Mouse (Mus musculus): Measurements from ENCODE around the gene Coro2a.
"Not testable (repeated sequence)": the region's sequence is repeated elsewhere in the genome, so short reads cannot be mapped to it uniquely, and the experiment has no call there.

Gene Coro2a

GRCm38 (mm10) chr4:46614641-46615040 lies 12.6 kb upstream of the Coro2a start:
- DNase-seq (ENCODE audit: low read depth in 2 of 2, low spot score in 2 of 2), result no peak

GRCm38 (mm10) chr4:46613618-46614017 lies 11.6 kb upstream of the Coro2a start:
- no peak for DNase-seq (ENCODE audit: low read depth in 2 of 2, low spot score in 2 of 2)

DNA sequence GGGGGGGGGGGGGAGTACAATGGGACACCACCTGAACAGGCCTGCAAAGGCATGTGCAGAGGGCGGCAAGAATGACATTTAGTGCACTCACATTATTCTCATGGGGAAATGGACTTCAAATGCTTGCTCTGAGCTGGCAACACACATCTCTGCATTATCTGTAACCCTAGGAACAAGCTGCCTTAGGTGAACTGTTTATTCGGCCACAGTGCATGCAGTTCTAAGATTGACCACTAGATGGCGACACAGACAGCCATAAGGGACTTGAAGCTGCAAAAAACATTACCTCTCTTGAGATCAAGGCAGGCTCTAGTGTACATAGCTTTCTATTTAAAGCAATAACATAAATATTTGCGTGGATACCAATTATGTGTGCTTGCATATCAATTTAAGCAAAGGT lies 9.2 kb upstream of the Coro2a start:
- peak; percentile 86 to 90 for DNase-seq (ENCODE audit: low read depth in 2 of 2, low spot score in 2 of 2)

GRCm38 (mm10) chr4:46607601-46608000 lies 5.6 kb upstream of the Coro2a start:
- DNase-seq (ENCODE audit: low read depth in 2 of 2, low spot score in 2 of 2), result no peak

DNA sequence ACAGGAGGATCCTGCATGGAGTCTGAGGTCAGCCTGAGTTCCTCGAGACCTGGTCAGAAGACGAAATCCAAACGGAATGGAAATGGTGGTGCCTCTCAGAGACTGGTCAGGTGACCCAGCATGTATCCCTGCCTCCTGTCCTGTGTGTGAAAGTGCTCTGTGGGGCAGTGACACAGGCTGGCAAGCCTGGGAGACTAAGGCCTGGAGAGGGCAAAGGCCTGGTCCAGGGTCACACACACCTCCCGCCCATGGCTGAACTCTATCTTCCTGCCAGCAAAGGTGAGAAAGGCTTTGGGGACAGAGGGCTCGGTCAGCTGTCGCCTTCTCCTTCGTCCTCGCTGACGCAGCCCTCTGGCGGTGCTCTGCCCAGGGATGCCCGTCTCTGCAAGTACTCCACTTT lies 3.4 kb upstream of the Coro2a start:
- no peak for DNase-seq (ENCODE audit: low read depth in 2 of 2, low spot score in 2 of 2)

DNA sequence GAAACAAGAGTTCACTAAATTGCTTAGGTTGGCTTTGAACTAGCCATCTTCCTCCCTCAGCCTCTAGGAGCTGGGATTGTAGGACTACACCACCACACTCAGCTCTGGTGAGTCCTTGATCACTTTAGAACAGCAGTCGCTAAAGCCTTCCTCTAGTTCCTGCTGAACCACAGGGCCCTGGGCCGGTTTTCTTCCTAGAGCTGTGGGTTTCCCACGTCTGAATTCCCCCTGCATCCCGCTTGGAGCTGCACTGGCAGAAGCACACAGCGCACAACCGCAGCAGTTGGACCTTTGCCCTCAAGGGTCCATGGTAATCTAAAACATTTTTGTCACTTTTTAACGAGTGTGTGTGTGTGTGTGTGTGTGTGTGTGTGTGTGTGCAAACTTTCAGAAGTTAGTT lies 702 bp upstream of the Coro2a start:
- DNase-seq (ENCODE audit: low read depth in 2 of 2, low spot score in 2 of 2), result no peak

DNA sequence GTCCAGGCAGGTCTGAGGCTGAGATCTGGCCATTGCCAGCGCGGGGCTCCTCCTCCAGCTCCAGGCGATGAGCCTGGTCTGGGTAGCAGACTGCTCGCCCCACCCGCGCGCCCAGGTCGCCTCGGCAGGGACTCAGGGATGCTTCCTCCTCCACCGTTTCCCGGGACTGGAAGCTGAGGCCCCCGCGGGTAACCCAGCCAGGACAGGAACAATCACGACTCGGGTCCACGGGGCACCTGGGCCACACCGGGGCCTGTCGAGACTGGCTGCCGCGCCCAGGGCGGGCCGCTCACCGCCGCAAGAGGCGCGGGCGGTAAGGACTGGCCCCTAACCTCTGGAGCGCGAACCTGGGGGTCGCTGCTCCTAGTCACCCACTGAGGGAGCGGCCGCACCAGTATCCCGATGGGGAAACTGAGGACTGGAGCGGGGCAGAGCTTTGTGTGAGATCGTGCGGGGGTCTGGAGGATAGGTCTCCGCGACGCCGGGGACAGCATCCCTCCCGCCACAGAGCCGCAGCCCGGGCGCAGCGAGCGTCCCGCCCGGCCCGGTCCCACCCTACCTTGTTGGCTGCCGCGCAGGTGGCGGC lies 651 bp downstream of the Coro2a start:
- DNase-seq (ENCODE audit: low read depth in 2 of 2, low spot score in 2 of 2), result no peak

GRCm38 (mm10) chr4:46600473-46601257 lies 1.3 kb downstream of the Coro2a start:
- DNase-seq (ENCODE audit: low read depth in 2 of 2, low spot score in 2 of 2), result no peak

- DNase-seq (ENCODE audit: low read depth in 2 of 2, low spot score in 2 of 2), result not testable (repeated sequence)
These were observed 2.4 kb downstream of the Coro2a start for GRCm38 (mm10) chr4:46599609-46600008.

GRCm38 (mm10) chr4:46598981-46599380 lies 3.0 kb downstream of the Coro2a start:
- DNase-seq (ENCODE audit: low read depth in 2 of 2, low spot score in 2 of 2), result no peak

GRCm38 (mm10) chr4:46598111-46598510 lies 3.9 kb downstream of the Coro2a start:
- DNase-seq (ENCODE audit: low read depth in 2 of 2, low spot score in 2 of 2), result no peak

- DNase-seq (ENCODE audit: low read depth in 2 of 2, low spot score in 2 of 2), result no peak
These were observed 4.6 kb downstream of the Coro2a start for GRCm38 (mm10) chr4:46597286-46597961.

DNA sequence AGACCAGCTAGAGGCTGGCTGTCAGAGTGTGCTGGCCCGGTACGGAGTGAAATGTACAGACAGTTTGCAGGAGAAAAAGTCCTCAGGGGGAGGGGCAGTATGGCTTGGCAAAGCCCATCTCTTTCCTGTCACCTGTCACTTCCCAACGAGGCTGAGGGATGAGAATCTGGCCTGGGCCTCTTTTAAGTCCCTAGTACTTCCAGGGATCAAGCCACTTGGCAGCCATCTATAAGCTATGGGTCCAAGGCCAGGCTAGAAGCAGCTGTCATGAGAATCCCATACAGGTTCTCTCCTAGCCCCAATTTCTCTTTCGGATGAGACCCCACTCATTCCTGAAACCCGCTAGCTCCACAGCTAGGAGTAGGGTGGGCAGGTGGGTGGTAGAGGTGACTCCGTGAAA lies 5.6 kb downstream of the Coro2a start:
- no peak for DNase-seq (ENCODE audit: low read depth in 2 of 2, low spot score in 2 of 2)

DNA sequence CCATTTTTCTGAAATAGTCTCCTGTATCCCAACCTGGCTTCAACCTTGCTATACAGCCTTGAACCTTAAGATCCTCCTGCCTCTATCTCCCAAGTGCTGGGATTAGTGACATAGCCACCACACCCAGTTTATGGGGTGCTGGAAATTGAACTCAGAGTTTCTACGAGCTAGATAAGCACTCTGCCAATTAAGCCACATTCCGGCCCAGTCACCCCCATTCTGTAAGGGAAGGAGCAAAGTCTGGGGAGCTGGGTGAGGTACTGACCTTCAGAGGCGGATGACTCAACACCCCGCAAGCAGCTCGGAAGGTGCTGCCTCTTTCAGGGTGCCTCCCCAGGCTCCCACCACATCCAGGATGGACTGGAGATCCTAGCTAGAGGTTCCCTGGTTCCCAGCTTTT lies 7.9 kb downstream of the Coro2a start:
- DNase-seq (ENCODE audit: low read depth in 2 of 2, low spot score in 2 of 2), result no peak

DNA sequence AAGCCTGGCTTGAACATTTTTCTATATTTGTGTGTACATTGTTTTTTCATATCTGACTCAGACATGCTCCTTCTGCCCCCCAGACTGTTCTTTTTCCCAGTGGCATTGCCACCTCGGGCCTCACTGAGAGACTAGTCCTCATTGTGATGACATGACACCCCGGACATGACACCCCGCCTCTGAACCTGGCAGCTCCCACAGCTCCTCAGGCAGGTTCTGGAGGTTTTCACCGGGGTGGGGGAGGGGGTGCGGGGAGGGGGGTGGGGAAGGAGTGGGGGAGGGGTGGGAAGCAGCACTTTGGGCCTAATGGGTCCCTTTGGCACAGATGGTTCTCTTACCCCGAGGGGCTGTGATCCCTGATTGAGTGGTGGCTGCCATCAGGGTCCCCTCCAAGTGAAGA lies 8.5 kb downstream of the Coro2a start:
- DNase-seq (ENCODE audit: low read depth in 2 of 2, low spot score in 2 of 2), result no peak

- DNase-seq (ENCODE audit: low read depth in 2 of 2, low spot score in 2 of 2), result no peak
These were observed 10.0 kb downstream of the Coro2a start for GRCm38 (mm10) chr4:46591833-46592520.

GRCm38 (mm10) chr4:46590810-46591209 lies 11.2 kb downstream of the Coro2a start:
- no peak for DNase-seq (ENCODE audit: low read depth in 2 of 2, low spot score in 2 of 2)

DNA sequence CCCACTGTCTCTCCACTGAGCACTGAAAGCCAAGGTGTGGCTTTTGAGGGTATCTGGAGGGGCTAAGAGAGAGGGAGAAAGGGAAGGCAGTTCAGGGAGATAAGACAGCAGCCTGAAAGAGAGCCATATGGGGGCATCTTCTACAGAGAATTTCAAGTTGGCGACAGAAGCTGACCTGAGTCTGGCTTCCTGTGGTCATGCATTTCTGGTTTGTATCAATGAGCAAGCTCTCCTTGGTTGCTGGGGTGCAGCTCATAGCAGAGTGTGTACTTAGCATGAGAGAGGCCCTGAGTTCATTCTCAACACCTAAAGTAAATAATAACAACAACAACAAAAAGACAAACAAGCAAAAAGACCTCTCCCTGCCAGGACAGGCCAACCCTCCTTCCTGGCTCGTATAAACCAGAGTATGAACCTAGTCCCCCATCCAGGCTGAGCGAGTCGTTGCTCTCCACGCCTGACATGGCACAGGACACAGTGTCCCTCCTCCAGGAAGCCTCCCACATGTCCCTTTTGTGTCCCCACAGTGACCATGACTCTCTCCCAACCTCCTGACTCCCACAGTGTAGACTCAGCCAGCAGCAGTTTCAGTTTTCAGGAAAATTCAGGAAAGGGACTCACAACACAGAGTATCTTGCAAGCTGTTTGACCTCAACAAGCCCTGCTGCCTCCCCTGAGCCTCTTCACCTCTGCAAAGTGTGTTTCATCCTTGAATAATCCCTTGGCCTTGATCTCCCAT lies 11.9 kb downstream of the Coro2a start:
- no peak for DNase-seq (ENCODE audit: low read depth in 2 of 2, low spot score in 2 of 2)

- no peak for DNase-seq (ENCODE audit: low read depth in 2 of 2, low spot score in 2 of 2)
These were observed 12.9 kb downstream of the Coro2a start for GRCm38 (mm10) chr4:46589151-46589550.

DNA sequence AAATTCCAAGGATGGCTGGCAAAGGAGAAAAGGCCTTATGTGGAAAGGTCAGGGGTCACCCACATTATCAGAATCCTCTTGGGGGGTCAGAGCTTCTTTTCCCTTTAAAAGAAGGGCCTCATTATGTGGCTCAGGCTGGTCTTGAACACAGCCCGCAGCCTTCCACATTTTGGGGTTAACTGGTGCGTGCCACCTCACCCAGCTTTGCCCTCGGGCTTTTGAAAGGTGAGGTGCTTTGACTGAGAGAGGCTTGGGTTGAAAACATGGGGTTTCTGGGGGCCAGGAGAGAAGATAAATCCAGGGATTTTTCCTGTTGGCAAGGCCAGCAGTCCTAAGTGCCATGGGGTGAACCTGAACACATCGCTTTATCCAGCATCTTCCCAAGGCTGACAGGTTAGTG lies 15.5 kb downstream of the Coro2a start:
- no peak for DNase-seq (ENCODE audit: low read depth in 2 of 2, low spot score in 2 of 2)

- no peak for DNase-seq (ENCODE audit: low read depth in 2 of 2, low spot score in 2 of 2)
These were observed 16.2 kb downstream of the Coro2a start for GRCm38 (mm10) chr4:46585811-46586190.
